Mouse (Mus musculus) forebrain, embryonic 15.5 days (tissue): ENCODE results near the gene Ppp6r2. TPM values are rescaled to one million over a fixed set of nuclear protein-coding genes. Genes with fewer than 3 reads are reported as not detected.

ENCODE experiments used
- ATAC-seq: fragments of 200-750 bp; cut with Nextera tagmentation; replicated peaks from 2 replicates; pipeline ENCODE4 v1.8.0; 2017; ENCODE audit warnings: mild to moderate bottlenecking, moderate TSS enrichment, moderate library complexity
- H3K27ac ChIP-seq: fragments of 300-500 bp; sonication (generic); replicated peaks from 2 replicates; pipeline ENCODE4 v1.5.1; 2015; ENCODE audit warnings: mild to moderate bottlenecking, inconsistent platforms
- H3K27me3 ChIP-seq: fragments of 300-500 bp; sonication (generic); 2 replicates; pipeline ENCODE4 v1.6.1; 2015; ENCODE audit warnings: inconsistent platforms
- H3K36me3 ChIP-seq: fragments of 300-500 bp; sonication (generic); 2 replicates; pipeline ENCODE4 v1.6.1; 2015; ENCODE audit warnings: mild to moderate bottlenecking, inconsistent platforms
- H3K4me1 ChIP-seq: fragments of 300-500 bp; sonication (generic); 2 replicates; pipeline ENCODE4 v1.6.1; 2015; ENCODE audit warnings: inconsistent platforms
- H3K4me2 ChIP-seq: fragments of 300-500 bp; sonication (generic); replicated peaks from 2 replicates; pipeline ENCODE4 v1.6.1; 2015; ENCODE audit warnings: mild to moderate bottlenecking, inconsistent platforms
- H3K4me3 ChIP-seq: fragments of 300-500 bp; sonication (generic); 2 replicates; pipeline ENCODE4 v1.5.1; 2015; ENCODE audit warnings: mild to moderate bottlenecking, inconsistent platforms
- H3K9ac ChIP-seq: fragments of 300-500 bp; sonication (generic); replicated peaks from 2 replicates; pipeline ENCODE4 v1.6.1; 2015; ENCODE audit warnings: mild to moderate bottlenecking, inconsistent platforms
- H3K9me3 ChIP-seq: fragments of 300-500 bp; sonication (generic); 2 replicates; pipeline ENCODE4 v1.6.1; 2016; ENCODE audit warnings: inconsistent platforms
- WGBS: fragments of 180-500 bp; shearing (Covaris S2); methylation state at CpG from one replicate; pipeline ENCODE4 v1.1.7; 2015; ENCODE audit warnings: mixed read lengths; 5-methylcytosine and 5-hydroxymethylcytosine counted together
- polyA plus RNA-seq: library from polyadenylated mRNA; unstranded; fragments of >200 nt; fragmentation: Nextera tagmentation; extraction: Ambion mirVana; gene quantifications from 2 replicates; pipeline ENCODE4 v1.2.1, GENCODE M21; 2015

The Ppp6r2 gene
- polyA plus RNA-seq, 1 experiment from 2014 or later = 83.6 TPM

DNA sequence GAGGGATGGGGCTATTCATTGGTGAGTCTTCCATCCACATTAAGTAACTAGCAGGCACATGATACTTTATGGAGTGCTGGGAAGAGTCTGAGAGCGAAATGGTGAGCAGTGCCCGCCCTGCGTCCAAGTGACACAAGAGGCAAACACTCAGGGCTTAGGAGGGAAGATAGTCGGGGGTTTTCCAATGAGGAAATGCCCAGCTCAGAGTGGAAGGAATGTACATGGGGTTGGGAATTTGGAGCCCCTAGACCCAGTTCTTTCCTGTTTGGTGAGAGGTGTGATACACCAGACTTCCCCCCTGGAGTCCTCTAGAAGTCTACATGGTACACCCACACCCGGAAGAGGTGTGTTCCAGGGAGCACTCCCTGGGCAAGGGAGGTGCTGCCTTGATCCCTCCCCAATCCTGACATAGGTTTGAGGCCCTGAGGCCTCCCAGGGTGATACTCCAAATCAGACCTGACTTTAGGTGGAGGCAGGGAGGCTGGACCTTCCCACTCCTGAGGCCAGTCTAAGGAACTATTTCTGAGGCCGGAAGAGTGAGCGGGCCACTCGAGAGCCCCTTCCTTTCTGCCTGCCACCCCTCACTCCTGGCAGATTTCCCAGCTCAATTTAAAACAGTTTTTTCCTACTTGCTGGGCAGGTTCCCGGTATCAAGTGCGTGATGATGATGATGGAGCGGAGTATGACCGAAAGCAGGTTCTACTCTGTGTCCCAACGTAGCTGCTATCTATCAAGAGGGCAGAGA lies 35.8 kb upstream of the Ppp6r2 start:
- no peaks in the 10 kb centered on the region for H3K36me3 ChIP-seq
- H3K4me1 ChIP-seq = peaks cover 89% of the 10 kb centered on the region
- no peaks in the 10 kb centered on the region for H3K27me3 ChIP-seq
- WGBS = 60% methylated on average over 13 of the region's 13 CpGs
- peak overlapping the region; percentile 98; the same call in 1 of the 2 replicates for H3K4me2 ChIP-seq
- no peak overlapping the region for H3K9ac ChIP-seq
- peak overlapping the region; percentile 90; the same call in 1 of the 2 replicates for H3K27ac ChIP-seq
- ATAC-seq = no peak
- H3K9me3 ChIP-seq = no peaks in the 10 kb centered on the region
- no peak overlapping the region for H3K4me3 ChIP-seq

DNA sequence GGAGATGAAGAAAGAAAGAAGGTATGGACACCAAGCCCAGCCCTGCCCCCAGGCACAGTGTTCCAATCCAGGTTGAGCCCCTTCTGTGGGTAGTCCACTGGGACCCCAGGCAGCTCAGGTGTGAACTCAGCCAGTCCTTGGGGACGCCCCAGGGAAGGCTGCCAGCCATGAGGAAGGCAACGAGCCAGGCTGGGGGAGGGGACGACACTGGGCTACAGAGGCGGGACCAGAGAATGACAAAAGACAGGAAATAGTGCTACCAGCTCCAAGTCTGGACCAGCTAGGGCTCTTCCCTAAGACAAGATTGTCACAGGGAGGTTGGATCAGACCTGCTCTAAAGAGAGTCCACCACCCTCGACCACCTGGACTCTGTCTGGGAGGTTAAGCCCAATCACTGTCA lies 34.2 kb upstream of the Ppp6r2 start:
- no peak overlapping the region for H3K4me3 ChIP-seq
- H3K36me3 ChIP-seq = no peaks in the 10 kb centered on the region
- H3K27ac ChIP-seq = peak overlapping the region; percentile 61
- H3K9me3 ChIP-seq = no peaks in the 10 kb centered on the region
- H3K9ac ChIP-seq = 0 out of 2 replicates have a peak overlapping the region, but pooled peaks have one; percentile 22
- H3K4me2 ChIP-seq = peak overlapping the region; percentile 84
- peaks cover 92% of the 10 kb centered on the region for H3K4me1 ChIP-seq
- 11% methylated on average over 5 of the region's 5 CpGs for WGBS
- no peak for ATAC-seq
- no peaks in the 10 kb centered on the region for H3K27me3 ChIP-seq

DNA sequence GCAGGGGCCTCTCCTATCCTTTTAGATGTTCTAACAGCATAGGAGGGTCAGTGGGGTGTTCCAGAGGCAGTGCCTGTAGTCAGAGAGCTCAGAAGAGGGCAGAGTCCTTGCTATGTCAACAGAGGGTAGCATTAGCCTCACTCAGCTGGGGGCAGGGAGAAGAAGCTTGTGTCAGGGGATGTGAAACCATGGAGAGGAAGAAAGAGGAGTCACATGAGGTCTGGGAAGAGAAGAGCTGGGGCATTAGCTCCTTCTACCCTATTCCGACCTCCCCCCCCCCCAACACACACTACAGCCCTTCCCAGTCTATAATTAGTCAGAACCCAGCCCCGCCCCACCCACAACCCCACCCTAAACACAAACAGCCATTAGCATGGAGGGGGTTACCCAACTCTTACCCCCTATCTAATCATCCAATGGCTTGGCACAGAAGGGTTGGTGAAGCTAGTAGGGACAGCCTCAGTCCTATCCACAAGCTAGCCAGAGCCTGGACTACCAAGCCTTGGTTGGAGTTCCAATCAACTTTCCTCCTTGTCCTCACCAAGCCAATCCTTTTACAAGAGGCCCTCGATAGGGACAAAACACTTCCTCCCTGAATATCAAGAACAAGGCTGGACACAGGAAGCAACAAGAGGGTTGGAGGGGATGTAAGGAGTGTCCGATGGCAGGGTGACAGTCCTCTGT lies 33.6 kb upstream of the Ppp6r2 start:
- Histone ChIP-seq H3K9me3 (no peaks in the 10 kb centered on the region), H3K4me1 (peaks cover 92% of the 10 kb centered on the region), H3K27me3 (no peaks in the 10 kb centered on the region), H3K9ac (0 out of 2 replicates have a peak overlapping the region, but pooled peaks have one; percentile 22), H3K4me3 (no peak overlapping the region; the same call in 1 of the 2 replicates), H3K36me3 (no peaks in the 10 kb centered on the region), H3K27ac (peak overlapping the region; percentile 94), H3K4me2 (peak overlapping the region; percentile 84)
- ATAC-seq = no peak
- 68% methylated on average over 4 of the region's 4 CpGs for WGBS

DNA sequence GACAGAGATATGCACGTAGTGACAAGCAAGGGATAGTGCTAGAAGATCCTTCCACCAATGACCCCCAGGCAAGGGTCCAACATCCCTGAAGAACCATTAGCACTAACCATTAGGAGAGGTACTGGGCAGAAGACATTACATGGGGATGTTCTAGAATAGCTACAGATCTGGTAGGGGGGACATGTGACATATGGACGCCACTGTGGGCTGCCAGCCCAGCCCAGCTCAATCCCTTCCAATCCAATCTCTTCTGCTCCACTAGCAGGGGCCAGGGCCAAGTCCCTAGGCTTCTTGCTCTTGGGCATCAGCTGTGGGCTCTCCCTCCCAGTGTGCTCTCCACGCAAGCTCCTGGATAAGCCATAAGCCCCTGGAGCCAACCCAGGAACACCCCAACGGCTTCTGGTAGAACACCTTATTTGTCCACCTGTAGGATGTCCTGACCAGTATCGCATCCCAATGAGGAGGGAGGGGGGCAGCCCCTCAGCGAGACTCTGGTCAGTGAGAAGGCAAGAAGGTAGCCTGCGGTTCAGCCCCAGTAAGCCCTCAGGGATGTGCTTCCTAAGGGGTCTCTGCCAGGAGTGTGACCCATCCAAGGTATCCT lies 33.0 kb upstream of the Ppp6r2 start:
- H3K36me3 ChIP-seq = no peaks in the 10 kb centered on the region
- no peaks in the 10 kb centered on the region for H3K27me3 ChIP-seq
- peaks cover 91% of the 10 kb centered on the region for H3K4me1 ChIP-seq
- peak overlapping the region; percentile 93 for H3K4me3 ChIP-seq
- H3K4me2 ChIP-seq = peak overlapping the region; percentile 84
- 66% methylated on average over 7 of the region's 7 CpGs for WGBS
- peak overlapping the region; percentile 94 for H3K27ac ChIP-seq
- no peak for ATAC-seq
- peak overlapping the region; percentile 96 for H3K9ac ChIP-seq
- no peaks in the 10 kb centered on the region for H3K9me3 ChIP-seq

DNA sequence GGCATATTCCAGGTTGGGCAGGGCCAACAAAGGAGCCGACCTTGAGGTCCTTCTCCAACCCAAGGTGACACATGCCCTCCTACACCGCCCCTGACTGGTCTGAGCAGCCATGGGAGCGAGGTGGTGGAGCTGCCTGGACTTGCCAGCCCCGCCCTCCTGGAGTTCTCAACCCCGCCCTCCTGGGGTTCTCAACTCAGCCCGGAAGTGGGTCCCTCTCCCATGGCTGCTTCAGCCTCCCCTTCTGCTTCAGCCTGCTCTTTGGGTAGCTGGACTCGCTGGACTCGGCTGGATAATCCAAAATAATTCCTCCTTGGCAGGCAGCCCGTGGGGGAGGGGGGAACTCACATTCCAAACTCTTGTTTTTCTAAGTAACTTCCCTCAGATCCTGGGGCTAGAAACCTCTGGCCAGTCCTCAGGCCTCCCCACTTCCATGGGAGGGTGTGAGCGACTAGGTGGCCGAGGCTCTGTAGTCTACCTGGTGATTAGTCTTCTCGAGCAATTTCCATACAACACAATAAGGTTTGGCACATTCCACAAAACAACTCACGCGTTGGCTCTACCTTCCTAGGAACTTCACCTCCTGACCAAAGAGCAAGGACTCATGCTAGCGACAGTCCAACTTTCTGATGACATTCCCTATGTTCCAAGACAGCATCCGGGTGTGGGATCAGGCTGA lies 32.3 kb upstream of the Ppp6r2 start:
- Histone ChIP-seq H3K27me3 (no peaks in the 10 kb centered on the region), H3K36me3 (no peaks in the 10 kb centered on the region), H3K9ac (peak overlapping the region; percentile 96), H3K9me3 (no peaks in the 10 kb centered on the region), H3K4me3 (peak overlapping the region; percentile 93), H3K4me2 (peak overlapping the region; percentile 84), H3K4me1 (peaks cover 90% of the 10 kb centered on the region), H3K27ac (peak overlapping the region; percentile 94)
- no peak for ATAC-seq
- WGBS = under 1% methylated on average over 16 of the region's 16 CpGs

DNA sequence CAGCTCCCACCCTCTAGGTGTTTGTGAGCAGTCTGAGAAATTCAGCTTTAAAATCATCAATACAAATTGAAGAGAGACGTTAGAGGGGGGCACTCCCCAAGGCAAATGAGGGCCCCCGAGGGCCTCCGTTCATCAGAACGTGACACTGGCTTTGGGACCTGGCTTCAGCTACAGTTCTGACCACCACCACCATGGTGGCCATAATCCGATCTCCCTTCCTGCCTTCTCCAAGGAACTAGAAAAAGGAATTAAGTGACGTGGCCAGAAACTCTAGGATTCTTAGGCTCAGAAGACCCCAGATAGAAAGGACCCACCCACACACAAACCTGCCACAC lies 31.8 kb upstream of the Ppp6r2 start:
- peak overlapping the region; percentile 96 for H3K9ac ChIP-seq
- 2% methylated on average over 6 of the region's 6 CpGs for WGBS
- no peak for ATAC-seq

DNA sequence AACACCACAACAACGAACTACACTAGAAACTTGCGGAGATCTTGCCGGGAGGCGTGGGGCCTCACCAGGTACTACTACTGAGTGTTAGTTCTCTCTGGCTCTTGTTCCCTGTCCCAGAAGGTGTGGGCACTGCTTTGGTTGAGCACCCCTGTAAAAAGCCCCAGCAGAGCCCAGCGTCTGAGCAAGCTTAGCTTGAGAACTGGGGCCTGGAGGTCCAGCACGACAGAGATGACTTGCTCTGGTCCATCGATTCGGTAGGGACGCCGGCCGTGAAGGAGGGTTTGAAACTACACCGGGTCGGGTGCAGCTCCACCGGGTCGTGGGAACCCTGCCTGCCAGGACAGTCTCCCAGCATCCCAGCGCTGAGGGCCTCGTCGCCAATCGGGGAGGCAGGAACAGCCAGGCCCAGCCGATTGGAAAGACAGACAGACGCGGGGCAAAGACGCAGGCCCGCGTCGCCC lies 31.2 kb upstream of the Ppp6r2 start:
- peak; percentile 12; the same call in 1 of the 2 replicates for ATAC-seq
- peak overlapping the region; percentile 84 for H3K4me2 ChIP-seq
- peak overlapping the region; percentile 96 for H3K9ac ChIP-seq
- no peaks in the 10 kb centered on the region for H3K36me3 ChIP-seq
- peak overlapping the region; percentile 93 for H3K4me3 ChIP-seq
- WGBS = under 1% methylated on average over 25 of the region's 26 CpGs
- H3K9me3 ChIP-seq = no peaks in the 10 kb centered on the region
- peak overlapping the region; percentile 94 for H3K27ac ChIP-seq
- H3K4me1 ChIP-seq = peaks cover 90% of the 10 kb centered on the region
- H3K27me3 ChIP-seq = no peaks in the 10 kb centered on the region

More for the DNA sequence above, 31.8 kb upstream of the Ppp6r2 start:
- peak overlapping the region; percentile 93 for H3K4me3 ChIP-seq
- H3K27ac ChIP-seq = peak overlapping the region; percentile 94
- H3K27me3 ChIP-seq = no peaks in the 10 kb centered on the region
- H3K9me3 ChIP-seq = no peaks in the 10 kb centered on the region
- H3K36me3 ChIP-seq = no peaks in the 10 kb centered on the region
- H3K4me2 ChIP-seq = peak overlapping the region; percentile 84
- peaks cover 90% of the 10 kb centered on the region for H3K4me1 ChIP-seq

DNA sequence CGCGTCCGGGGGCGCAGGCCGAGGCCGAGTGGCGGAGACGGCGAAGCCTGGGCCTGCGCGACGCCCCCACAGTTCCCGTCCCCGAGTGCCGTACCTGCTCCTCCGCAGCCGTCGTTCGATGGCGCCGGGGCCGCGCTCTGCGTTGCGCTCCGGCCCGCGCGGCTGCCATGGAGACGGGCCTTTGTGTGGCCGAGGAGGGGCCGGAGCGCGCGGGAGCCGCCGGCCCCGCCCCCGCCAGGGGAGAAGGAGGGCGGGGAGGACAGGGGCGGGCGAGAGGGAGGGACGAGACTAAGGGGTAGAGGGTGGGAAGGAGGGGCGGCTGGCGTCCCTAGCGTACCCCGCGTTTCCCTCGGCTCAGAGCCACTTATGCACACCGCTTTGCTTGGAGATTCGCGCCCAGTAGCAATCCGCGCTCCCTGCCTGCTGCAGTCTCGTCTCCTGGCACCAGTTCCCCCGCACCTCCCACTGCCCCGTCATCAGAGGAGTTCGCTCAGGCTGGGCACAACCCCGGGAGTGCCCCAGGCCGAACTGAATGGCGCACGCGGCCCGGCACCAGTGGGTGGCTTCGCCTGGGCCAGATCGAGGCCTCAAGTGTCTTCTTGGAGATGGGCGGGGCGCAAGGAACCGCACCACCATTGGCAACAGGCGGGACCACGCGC lies 30.7 kb upstream of the Ppp6r2 start, which contains the start of gene Plxnb2:
TSS of gene Plxnb2 (minus strand) at position 218 of the 659 bp plus-strand sequence.
- Histone ChIP-seq H3K36me3 (no peaks in the 10 kb centered on the region; the same call in 1 of the 2 replicates), H3K9ac (peak within 1 kb of the TSS; percentile 96), H3K27ac (peak within 1 kb of the TSS; percentile 94), H3K4me2 (peak within 1 kb of the TSS; percentile 84), H3K4me3 (peak within 1 kb of the TSS; percentile 93), H3K4me1 (peaks cover 87% of the 10 kb centered on the region), H3K9me3 (no peaks in the 10 kb centered on the region), H3K27me3 (no peaks in the 10 kb centered on the region)
- peak; percentile 87 for ATAC-seq
- under 1% methylated on average over 69 of the region's 72 CpGs for WGBS

DNA sequence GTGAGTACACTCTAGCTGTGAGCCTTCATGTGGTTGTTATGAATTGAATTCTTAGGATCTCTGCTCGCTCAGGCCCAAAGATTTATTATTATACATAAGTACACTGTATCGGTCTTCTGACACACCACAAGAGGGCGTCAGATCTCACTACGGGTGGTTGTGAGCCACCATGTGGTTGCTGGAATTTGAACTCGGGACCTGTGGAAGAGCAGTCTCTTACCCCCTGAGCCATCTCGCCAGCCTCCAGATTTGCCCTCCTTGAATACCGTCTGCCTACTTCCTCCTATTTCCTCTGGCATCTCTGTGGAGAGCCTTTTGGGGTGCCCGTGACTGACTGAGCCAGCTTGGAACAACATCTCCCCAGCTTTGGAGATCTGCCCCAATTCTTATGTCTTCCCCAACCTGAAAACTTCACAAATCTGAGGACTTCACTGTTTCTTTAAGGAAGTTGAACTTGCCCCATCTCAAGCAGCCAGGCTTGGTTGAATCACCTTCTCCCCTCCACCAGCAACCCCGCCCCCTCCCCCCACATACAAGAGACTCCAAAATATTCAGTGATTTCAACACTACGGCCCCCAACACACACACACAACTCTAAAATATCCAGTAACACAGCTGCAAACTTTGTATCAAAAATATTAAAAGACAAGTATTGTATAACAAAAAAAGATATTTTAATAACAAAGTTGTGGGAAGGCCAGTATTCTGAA lies 29.6 kb upstream of the Ppp6r2 start:
- H3K4me2 ChIP-seq = peak overlapping the region; percentile 84
- no peak overlapping the region for H3K9ac ChIP-seq
- H3K9me3 ChIP-seq = no peaks in the 10 kb centered on the region
- peaks cover 77% of the 10 kb centered on the region for H3K4me1 ChIP-seq
- H3K27me3 ChIP-seq = no peaks in the 10 kb centered on the region
- H3K4me3 ChIP-seq = peak overlapping the region; percentile 93
- 85% methylated on average over 10 of the region's 10 CpGs for WGBS
- H3K27ac ChIP-seq = peak overlapping the region; percentile 94
- peaks cover 4% of the 10 kb centered on the region for H3K36me3 ChIP-seq
- no peak for ATAC-seq

DNA sequence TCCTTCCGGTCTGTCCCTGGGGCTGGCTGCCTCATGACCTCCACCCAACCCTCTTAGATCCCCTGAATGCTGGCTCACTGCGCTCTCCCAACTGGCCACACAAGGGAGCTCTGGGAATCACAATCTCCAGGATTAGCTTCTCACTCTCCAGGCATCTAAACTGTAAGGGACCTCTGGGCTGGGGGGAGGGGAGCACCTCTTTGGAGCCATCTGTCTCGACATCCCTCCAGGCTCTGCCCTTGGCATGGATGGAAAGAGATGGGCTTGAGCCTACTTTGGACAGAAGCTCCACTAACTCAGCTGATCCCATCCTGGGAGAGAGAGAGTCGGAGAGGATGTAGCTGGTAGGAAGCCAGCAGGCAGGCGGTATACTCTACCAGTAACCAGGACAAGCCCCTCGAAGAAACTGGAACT lies 29.0 kb upstream of the Ppp6r2 start:
- WGBS = 46% methylated on average over 6 of the region's 6 CpGs
- peaks cover 71% of the 10 kb centered on the region for H3K4me1 ChIP-seq
- H3K9ac ChIP-seq = no peak overlapping the region
- peak overlapping the region; percentile 63 for H3K27ac ChIP-seq
- H3K36me3 ChIP-seq = peaks cover 8% of the 10 kb centered on the region
- H3K9me3 ChIP-seq = no peaks in the 10 kb centered on the region
- no peak for ATAC-seq
- H3K27me3 ChIP-seq = no peaks in the 10 kb centered on the region
- H3K4me3 ChIP-seq = no peak overlapping the region
- no peak overlapping the region for H3K4me2 ChIP-seq

DNA sequence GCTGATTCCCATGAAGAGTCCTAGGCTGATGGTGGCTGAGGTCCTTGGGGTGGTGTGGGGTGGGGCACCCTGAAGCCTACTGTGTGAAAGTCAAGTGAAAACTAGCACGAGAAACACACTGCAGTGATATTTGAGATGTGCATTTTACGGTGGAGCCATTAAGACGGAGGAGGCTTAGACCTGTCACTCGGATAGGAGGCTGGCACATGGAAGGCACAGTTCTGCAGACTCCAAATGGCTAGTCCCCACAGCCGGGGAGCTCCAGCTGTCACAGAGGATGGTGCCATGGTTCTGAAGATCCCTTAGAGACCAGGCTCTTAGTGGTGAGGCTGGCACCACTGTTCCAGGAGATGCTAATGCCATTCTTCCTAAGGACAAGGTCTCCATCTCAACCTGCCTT lies 28.5 kb upstream of the Ppp6r2 start:
- no peaks in the 10 kb centered on the region for H3K27me3 ChIP-seq
- no peaks in the 10 kb centered on the region for H3K9me3 ChIP-seq
- H3K4me1 ChIP-seq = peaks cover 66% of the 10 kb centered on the region
- ATAC-seq = no peak
- H3K4me2 ChIP-seq = no peak overlapping the region
- H3K9ac ChIP-seq = no peak overlapping the region
- WGBS = 64% methylated on average over 5 of the region's 5 CpGs
- peaks cover 11% of the 10 kb centered on the region for H3K36me3 ChIP-seq
- no peak overlapping the region for H3K4me3 ChIP-seq
- peak overlapping the region; percentile 63 for H3K27ac ChIP-seq
